Mouse (Mus musculus): Measurements from ENCODE around the gene Akap17b.
A peak's percentile ranks its signal among the peaks of the same experiment; 100 is the strongest.

The Akap17b gene

DNA sequence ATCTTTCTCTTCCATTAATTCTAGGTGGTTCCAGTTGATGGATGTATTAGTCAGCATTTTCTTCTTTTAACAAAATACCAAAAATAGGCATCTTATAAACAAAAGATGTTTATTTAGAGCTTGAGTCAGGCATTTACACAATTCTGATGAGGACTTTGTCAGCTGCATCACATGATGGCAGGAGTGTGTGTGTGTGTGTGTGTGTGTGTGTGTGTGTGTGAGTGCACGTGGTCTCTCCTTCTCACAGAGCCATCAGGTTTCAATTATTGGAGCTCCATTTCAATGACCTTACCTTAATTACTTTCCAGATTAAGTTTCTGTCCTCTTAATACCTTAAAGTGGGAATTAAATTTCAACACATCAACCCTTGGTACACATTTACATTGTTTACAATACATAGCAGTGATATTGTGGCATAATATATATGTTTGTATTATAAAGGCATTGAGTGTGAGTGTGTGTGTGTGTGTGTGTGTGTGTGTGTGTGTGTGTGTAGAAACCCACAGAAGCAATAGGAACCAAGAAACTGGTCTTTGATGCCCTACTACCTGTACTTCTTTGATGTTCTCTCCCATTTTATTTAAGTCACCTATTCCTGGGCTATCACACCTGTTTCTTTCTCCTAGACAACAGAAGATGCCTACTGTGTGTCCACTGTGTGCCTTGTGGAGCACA lies 58.4 kb downstream of the Akap17b start:
- no peak for DNase-seq

DNA sequence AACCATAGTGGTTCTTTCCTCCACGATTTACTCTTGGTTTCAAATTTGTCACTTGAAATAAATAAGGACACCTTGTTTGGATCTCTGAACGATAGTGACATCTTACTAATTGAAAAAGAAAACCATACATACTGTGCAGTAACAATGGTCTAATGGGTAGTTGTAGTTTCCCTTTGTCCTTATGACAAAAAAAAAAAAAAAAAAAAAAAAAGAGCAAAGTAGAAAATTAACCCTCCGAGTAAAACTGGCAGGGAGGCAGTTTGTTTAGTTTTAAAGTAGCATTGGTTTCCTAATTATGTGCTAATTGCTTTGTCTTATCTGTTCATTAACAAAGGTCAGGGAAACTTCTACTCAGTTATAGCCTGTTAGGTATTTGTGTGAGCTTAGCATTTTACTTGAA lies 83.1 kb downstream of the Akap17b start:
- DNase-seq, result no peak

DNA sequence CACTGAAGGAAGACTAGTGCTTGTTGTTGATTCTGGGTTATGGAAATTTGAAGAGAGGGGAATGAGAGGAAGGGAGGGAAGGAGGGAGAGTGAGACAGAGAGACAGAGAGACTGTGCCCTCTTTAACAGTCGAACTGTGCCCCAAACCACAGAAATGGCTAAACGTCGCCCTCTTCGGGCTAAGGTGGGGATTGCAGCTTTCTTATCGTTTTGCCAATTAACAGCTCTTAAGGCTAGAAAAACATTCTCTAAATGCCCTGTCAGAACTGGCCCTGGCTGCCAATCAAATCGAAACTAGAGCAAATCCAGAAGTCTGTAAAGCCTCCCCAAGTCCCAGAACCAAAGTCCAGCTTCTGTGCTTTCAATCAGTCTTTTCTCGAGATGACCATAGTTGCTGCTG lies 83.5 kb downstream of the Akap17b start:
- peak; percentile 81 for DNase-seq

DNA sequence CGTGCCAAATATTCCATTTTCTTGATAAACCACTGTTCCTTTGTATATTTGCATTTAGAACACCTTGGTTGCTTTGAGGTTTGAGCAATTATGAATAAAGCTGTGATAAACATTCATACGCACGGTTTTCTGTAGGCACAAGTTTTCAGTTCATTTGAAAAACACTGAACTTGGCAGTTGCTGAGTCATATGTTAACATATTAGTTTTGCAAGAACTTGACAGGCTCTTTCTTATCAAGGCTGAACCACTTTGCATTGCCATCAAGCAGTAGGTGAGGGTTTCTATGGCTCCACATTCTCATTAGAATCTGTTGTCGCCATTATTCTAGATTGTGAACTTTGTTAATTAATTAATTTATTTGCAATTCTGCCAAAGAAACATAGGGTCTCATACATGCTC lies 85.0 kb downstream of the Akap17b start:
- DNase-seq, result no peak

Measured in kidney, adult 18-20 months (tissue).